Mouse (Mus musculus) c-Kit-positive CD71-positive TER-119-positive erythroid progenitor cells, embryonic 14.5 days (primary cell): Measurements from ENCODE around the gene Fibcd1.

Experiments
- DNase-seq: peaks from one replicate; pipeline ENCODE4 v3.0.0-alpha.2; 2013; ENCODE audit warnings: low spot score

The Fibcd1 gene

GRCm38 (mm10) chr2:31769631-31770111, 76.1 kb downstream of the Fibcd1 start:
- DNase-seq: no peak

DNA sequence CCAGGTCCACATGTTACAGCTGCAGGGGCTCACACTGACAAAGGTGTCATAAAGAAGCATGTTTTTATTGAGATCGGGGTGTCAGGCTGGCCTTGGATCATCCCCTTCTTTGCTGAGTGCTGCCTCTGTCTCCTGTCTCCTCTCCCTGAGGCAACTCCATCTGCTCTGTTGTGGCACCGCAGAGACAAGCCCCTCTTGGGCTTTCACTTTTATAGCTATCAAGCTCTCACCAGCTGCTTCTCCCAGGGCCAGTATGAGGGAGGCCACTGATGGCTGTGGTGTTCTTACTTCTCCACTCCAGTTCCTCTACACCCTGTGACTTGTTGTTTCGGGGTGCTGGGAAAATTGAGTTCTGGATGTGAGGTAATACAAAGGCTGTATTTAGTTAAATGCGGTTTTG, 76.7 kb downstream of the Fibcd1 start:
- DNase-seq: no peak

DNA sequence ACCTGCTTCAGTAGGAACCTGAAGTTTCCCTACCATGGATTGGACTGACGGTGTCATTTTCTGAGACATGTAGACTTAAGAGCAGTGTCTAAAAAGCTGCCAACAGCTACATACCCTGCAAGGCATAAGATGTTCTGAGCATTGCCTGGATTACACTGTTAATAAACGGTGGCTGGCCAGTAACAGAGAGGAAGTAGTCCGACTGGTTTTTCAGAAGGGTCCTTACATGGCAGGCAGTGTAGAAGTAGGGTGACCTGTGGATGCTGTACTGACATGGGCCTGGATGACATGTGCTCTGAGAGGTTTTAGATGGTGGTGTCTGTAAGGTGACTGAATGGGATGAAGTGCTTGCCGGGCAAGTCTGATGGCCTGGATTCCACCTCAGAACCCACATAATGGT, 78.0 kb downstream of the Fibcd1 start:
- no peak for DNase-seq

- DNase-seq: no peak
Observed at GRCm38 (mm10) chr2:31767104-31767503, 78.7 kb downstream of the Fibcd1 start.
